Mouse (Mus musculus) cerebellum, postnatal 14 days (tissue): ENCODE measurements around the gene Spon1.
A peak's percentile ranks its signal among the peaks of the same experiment; 100 is the strongest.

Experiments
- DNase-seq, 2 experiments: peaks; one replicate each; pipeline ENCODE4 v3.0.0; 2021; ENCODE audit warnings: mixed read lengths in 2 of 2

The Spon1 gene

GRCm38 (mm10) chr7:114065407-114066185, 299.8 kb downstream of the Spon1 start:
- DNase-seq: no peak

GRCm38 (mm10) chr7:114066529-114067178, 300.9 kb downstream of the Spon1 start:
- DNase-seq: peak; percentile 91 to 92

GRCm38 (mm10) chr7:114068956-114069533, 303.2 kb downstream of the Spon1 start:
- DNase-seq: no peak

GRCm38 (mm10) chr7:114069726-114070457, 304.1 kb downstream of the Spon1 start:
- no peak for DNase-seq

GRCm38 (mm10) chr7:114070458-114070840, 304.7 kb downstream of the Spon1 start:
- no peak for DNase-seq

- DNase-seq: no peak
Measured at GRCm38 (mm10) chr7:114071395-114071794, 305.6 kb downstream of the Spon1 start.

- no peak for DNase-seq
Measured at GRCm38 (mm10) chr7:114071851-114072616, 306.2 kb downstream of the Spon1 start.

GRCm38 (mm10) chr7:114074133-114074532, 308.3 kb downstream of the Spon1 start:
- no peak for DNase-seq

GRCm38 (mm10) chr7:114074595-114074994, 308.8 kb downstream of the Spon1 start:
- DNase-seq: no peak

- no peak for DNase-seq
Measured at GRCm38 (mm10) chr7:114079343-114079742, 313.5 kb downstream of the Spon1 start.

GRCm38 (mm10) chr7:114080250-114080649, 314.5 kb downstream of the Spon1 start:
- no peak for DNase-seq

GRCm38 (mm10) chr7:114081633-114082420, 316.0 kb downstream of the Spon1 start:
- no peak for DNase-seq

GRCm38 (mm10) chr7:114083088-114083487, 317.3 kb downstream of the Spon1 start:
- no peak for DNase-seq

- DNase-seq: no peak
Measured at GRCm38 (mm10) chr7:114083760-114084159, 318.0 kb downstream of the Spon1 start.

GRCm38 (mm10) chr7:114086021-114086710, 320.4 kb downstream of the Spon1 start:
- no peak for DNase-seq

- peak; percentile 35 to 49 for DNase-seq
Measured at GRCm38 (mm10) chr7:114087341-114087740, 321.5 kb downstream of the Spon1 start.

- DNase-seq: no peak
Measured at GRCm38 (mm10) chr7:114087986-114088385, 322.2 kb downstream of the Spon1 start.

GRCm38 (mm10) chr7:114088918-114089317, 323.1 kb downstream of the Spon1 start:
- no peak for DNase-seq

- DNase-seq: no peak
Measured at GRCm38 (mm10) chr7:114090231-114090630, 324.4 kb downstream of the Spon1 start.

- no peak for DNase-seq
Measured at GRCm38 (mm10) chr7:114090892-114091545, 325.2 kb downstream of the Spon1 start.
